Mouse (Mus musculus): ENCODE results near the gene Evi5. TPM values are rescaled to one million over a fixed set of nuclear protein-coding genes. Genes with fewer than 3 reads are reported as not detected.

The Evi5 gene
- polyA plus RNA-seq, 1 experiment from 2014 or later, result 43.4 TPM

- in situ Hi-C loops (cut with MboI; ENCODE audit: low pct_unique_long_range_greater_than_20kb), result no loop called here
- TF ChIP-seq CTCF (IDR thresholded peaks at IDR 0.05), result no peak
- ChIA-PET CTCF (interaction anchor here (2.0 kb wide), 1 partner anchor 16 kb away, joined by 10 read pairs; no protein-coding TSS in a partner anchor), POLR2A (interaction anchor here (0.5 kb wide), 1 partner anchor 428 kb away, joined by 3 read pairs; no protein-coding TSS in a partner anchor)
- H3K27me3 ChIP-seq, result no peaks in the 10 kb centered on the region
- DNase-seq (ENCODE audit: low read depth, low spot score) (no peak), ATAC-seq (no peak)
Observed at GRCm38 (mm10) chr5:107787682-107788443, 87.0 kb downstream of the Evi5 start.

- TF ChIP-seq CTCF (IDR thresholded peaks at IDR 0.05), result no peak
- no peaks in the 10 kb centered on the region for H3K27me3 ChIP-seq
- ChIA-PET CTCF (interaction anchor here (2.1 kb wide), 1 partner anchor 10 kb away, joined by 4 read pairs; no protein-coding TSS in a partner anchor), POLR2A (no interaction called here)
- in situ Hi-C loops (cut with MboI; ENCODE audit: low pct_unique_long_range_greater_than_20kb), result no loop called here
- no peak for ATAC-seq
- DNase-seq (ENCODE audit: low read depth, low spot score), result no peak
Observed at GRCm38 (mm10) chr5:107782360-107782759, 92.5 kb downstream of the Evi5 start.

- DNase-seq (ENCODE audit: low read depth, low spot score) (no peak), ATAC-seq (no peak)
- POLR2A ChIA-PET, result interaction anchor here (0.7 kb wide), 1 partner anchor 63 kb away, joined by 3 read pairs; no protein-coding TSS in a partner anchor
- H3K27me3 ChIP-seq, result no peaks in the 10 kb centered on the region
- CTCF ChIA-PET, result interaction anchor here (1.5 to 3.0 kb wide), 3 partner anchors 11 to 32 kb away, joined by 3 to 9 read pairs (median 7); no protein-coding TSS in a partner anchor
- in situ Hi-C loops (cut with MboI; ENCODE audit: low pct_unique_long_range_greater_than_20kb), result no loop called here
- TF ChIP-seq CTCF (IDR thresholded peaks at IDR 0.05), result no peak
Observed at GRCm38 (mm10) chr5:107778763-107779162, 96.1 kb downstream of the Evi5 start.

GRCm38 (mm10) chr5:107777545-107777830 is 97.4 kb downstream of the Evi5 start:
- DNase-seq (ENCODE audit: low read depth, low spot score) (peak; percentile 34), ATAC-seq (peak; percentile 83)
- in situ Hi-C loops (cut with MboI; ENCODE audit: low pct_unique_long_range_greater_than_20kb), result no loop called here
- H3K27me3 ChIP-seq, result no peaks in the 10 kb centered on the region
- CTCF ChIA-PET, result interaction anchor here (1.1 to 1.6 kb wide), 2 partner anchors 16 to 31 kb away, joined by 3 read pairs; no protein-coding TSS in a partner anchor
- POLR2A ChIA-PET, result no interaction called here
- no peak for TF ChIP-seq CTCF (IDR thresholded peaks at IDR 0.05)

- in situ Hi-C loops (cut with MboI; ENCODE audit: low pct_unique_long_range_greater_than_20kb), result no loop called here
- no peak for ATAC-seq
- DNase-seq (ENCODE audit: low read depth, low spot score), result no peak
- ChIA-PET CTCF (interaction anchor here (1.1 to 1.6 kb wide), 2 partner anchors 16 to 30 kb away, joined by 3 read pairs; no protein-coding TSS in a partner anchor), POLR2A (no interaction called here)
- H3K27me3 ChIP-seq, result no peaks in the 10 kb centered on the region
- no peak for TF ChIP-seq CTCF (IDR thresholded peaks at IDR 0.05)
Observed at GRCm38 (mm10) chr5:107776777-107777544, 97.9 kb downstream of the Evi5 start.

- ATAC-seq (no peak), DNase-seq (ENCODE audit: low read depth, low spot score) (no peak)
- ChIA-PET POLR2A (no interaction called here), CTCF (interaction anchor here (0.7 kb wide), 1 partner anchor 13 kb away, joined by 3 read pairs; no protein-coding TSS in a partner anchor)
- TF ChIP-seq CTCF (IDR thresholded peaks at IDR 0.05), result no peak
- in situ Hi-C loops (cut with MboI; ENCODE audit: low pct_unique_long_range_greater_than_20kb), result no loop called here
- no peaks in the 10 kb centered on the region for H3K27me3 ChIP-seq
Observed at GRCm38 (mm10) chr5:107775875-107776274, 99.0 kb downstream of the Evi5 start.

GRCm38 (mm10) chr5:107772049-107772448 is 102.9 kb downstream of the Evi5 start:
- no peak for DNase-seq (ENCODE audit: low read depth, low spot score)
- no peak for TF ChIP-seq CTCF (IDR thresholded peaks at IDR 0.05)
- ChIA-PET CTCF (interaction anchor here (0.7 to 3.2 kb wide), 4 partner anchors 10 to 29 kb away, joined by 3 to 10 read pairs (median 4); no protein-coding TSS in a partner anchor), POLR2A (no interaction called here)
- ATAC-seq, result no peak
- in situ Hi-C loops (cut with MboI; ENCODE audit: low pct_unique_long_range_greater_than_20kb), result no loop called here
- no peaks in the 10 kb centered on the region for H3K27me3 ChIP-seq

GRCm38 (mm10) chr5:107768224-107768623 is 106.7 kb downstream of the Evi5 start:
- POLR2A ChIA-PET, result no interaction called here

GRCm38 (mm10) chr5:107765946-107766345 is 109.0 kb downstream of the Evi5 start:
- ChIA-PET CTCF (interaction anchor here (1.1 kb wide), 1 partner anchor 29 kb away, joined by 3 read pairs; no protein-coding TSS in a partner anchor), POLR2A (no interaction called here)
- in situ Hi-C loops (cut with MboI; ENCODE audit: low pct_unique_long_range_greater_than_20kb), result no loop called here
- no peaks in the 10 kb centered on the region for H3K27me3 ChIP-seq
- no peak for TF ChIP-seq CTCF (IDR thresholded peaks at IDR 0.05)
- DNase-seq (ENCODE audit: low read depth, low spot score) (no peak), ATAC-seq (no peak)

More at GRCm38 (mm10) chr5:107768224-107768623, 106.7 kb downstream of the Evi5 start:
- no peak for TF ChIP-seq CTCF (IDR thresholded peaks at IDR 0.05)
- in situ Hi-C loops (cut with MboI; ENCODE audit: low pct_unique_long_range_greater_than_20kb), result no loop called here
- no peak for DNase-seq (ENCODE audit: low read depth, low spot score)
- no peak for ATAC-seq
- CTCF ChIA-PET, result interaction anchor here (0.7 kb wide), 1 partner anchor 19 kb away, joined by 4 read pairs; no protein-coding TSS in a partner anchor
- no peaks in the 10 kb centered on the region for H3K27me3 ChIP-seq

GRCm38 (mm10) chr5:107764486-107764885 is 110.4 kb downstream of the Evi5 start:
- ChIA-PET CTCF (interaction anchor here (1.0 kb wide), 1 partner anchor 25 kb away, joined by 3 read pairs; no protein-coding TSS in a partner anchor), POLR2A (no interaction called here)
- in situ Hi-C loops (cut with MboI; ENCODE audit: low pct_unique_long_range_greater_than_20kb), result no loop called here
- no peaks in the 10 kb centered on the region for H3K27me3 ChIP-seq
- no peak for DNase-seq (ENCODE audit: low read depth, low spot score)
- ATAC-seq, result no peak
- no peak for TF ChIP-seq CTCF (IDR thresholded peaks at IDR 0.05)

All from Patski (cell line).